Mouse (Mus musculus): ENCODE measurements at regions not wholly inside any gene's neighbourhood (a gene's known extent, or its start where the extent isn't known, plus 50 kb on each side); places are given as distances from the start of the nearest gene placed in this dataset.
"Not testable (repeated sequence)": the region's sequence is repeated elsewhere in the genome, so short reads cannot be mapped to it uniquely, and the experiment has no call there.

- not testable (repeated sequence) for DNase-seq
These were observed 248.5 kb downstream of the Gm19965 start for GRCm38 (mm10) chr1:117051311-117051710.

GRCm38 (mm10) chr1:117067151-117067819, 264.5 kb downstream of the Gm19965 start:
- DNase-seq = no peak

- no peak for DNase-seq
These were observed 284.4 kb downstream of the Gm19965 start for GRCm38 (mm10) chr1:117087136-117087535.

GRCm38 (mm10) chr1:117111496-117111895, 308.7 kb downstream of the Gm19965 start:
- DNase-seq = no peak

- DNase-seq = no peak
These were observed 311.1 kb downstream of the Gm19965 start for GRCm38 (mm10) chr1:117113918-117114317.

GRCm38 (mm10) chr1:117122965-117123364, 320.2 kb downstream of the Gm19965 start:
- DNase-seq = peak; percentile 7
